Mouse (Mus musculus): ENCODE data around the gene Rnf115. TPM values are rescaled to one million over a fixed set of nuclear protein-coding genes. Genes with fewer than 3 reads are reported as not detected.
A peak's percentile ranks its signal among the peaks of the same experiment; 100 is the strongest.

Rnf115 gene
- polyA plus RNA-seq, 1 experiment from 2014 or later: 46.1 TPM

- Histone ChIP-seq H3K9me3 (no peaks in the 10 kb centered on the region), H3K27ac (no peak overlapping the region), H3K4me3 (replicated peaks) (no peak overlapping the region), H3K4me1 (replicated peaks) (no peaks in the 10 kb centered on the region), H3K4me2 (replicated peaks) (no peak overlapping the region), H3K36me3 (no peaks in the 10 kb centered on the region), H3K9ac (no peak overlapping the region), H3K27me3 (replicated peaks) (no peaks in the 10 kb centered on the region)
- WGBS: 39% methylated on average over 1 of the region's 1 CpGs
- ATAC-seq: no peak
Observed at GRCm38 (mm10) chr3:96746829-96747228, 19.4 kb downstream of the Rnf115 start.

DNA sequence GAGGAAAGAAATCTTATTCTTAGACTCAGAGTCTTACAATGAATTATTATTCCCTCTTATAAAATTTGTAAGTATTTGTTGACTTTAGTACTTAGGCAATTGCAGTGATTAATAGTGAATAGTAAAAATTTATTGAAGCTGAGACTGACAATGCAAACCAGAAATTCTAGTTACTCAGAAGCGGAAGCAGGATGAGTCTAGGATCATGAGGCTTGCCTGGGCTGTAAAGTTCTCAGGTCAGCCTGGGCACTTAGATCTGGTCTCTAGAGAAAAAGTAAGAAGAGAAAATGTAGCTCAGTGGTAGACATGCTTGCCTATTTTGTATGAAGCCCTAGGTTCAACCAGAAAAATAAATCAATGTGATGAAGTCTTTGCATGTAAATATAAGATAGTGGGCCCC, 28.5 kb downstream of the Rnf115 start:
- H3K4me1 ChIP-seq (replicated peaks): no peaks in the 10 kb centered on the region
- peak; percentile 58 for ATAC-seq
- 67% methylated on average over 1 of the region's 1 CpGs for WGBS
- H3K4me2 ChIP-seq (replicated peaks): no peak overlapping the region
- no peaks in the 10 kb centered on the region; the same call in 1 of the 2 replicates for H3K36me3 ChIP-seq
- H3K9ac ChIP-seq: no peak overlapping the region
- H3K9me3 ChIP-seq: no peaks in the 10 kb centered on the region
- no peak overlapping the region for H3K27ac ChIP-seq
- no peaks in the 10 kb centered on the region for H3K27me3 ChIP-seq (replicated peaks)
- H3K4me3 ChIP-seq (replicated peaks): no peak overlapping the region

DNA sequence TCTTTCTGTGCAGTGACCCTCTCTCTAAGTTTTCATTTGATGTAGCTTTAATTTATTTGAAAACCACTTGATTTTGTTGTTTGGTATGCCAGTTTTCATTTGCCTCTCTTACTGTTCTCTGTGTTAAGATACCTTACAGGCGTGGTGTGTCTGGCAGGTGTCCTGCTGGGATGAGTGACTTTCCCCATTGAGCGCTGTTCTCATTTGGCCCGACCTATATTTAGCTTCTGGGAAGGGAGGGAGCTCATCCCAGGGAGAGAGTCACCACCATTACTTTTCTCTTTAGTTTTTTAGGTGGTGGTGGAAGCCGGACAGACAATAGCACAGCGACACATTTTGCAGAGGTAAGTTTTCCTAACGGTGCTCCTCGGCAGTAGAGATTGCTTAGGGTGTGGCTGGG, 30.2 kb downstream of the Rnf115 start:
- Histone ChIP-seq H3K4me3 (replicated peaks) (no peak overlapping the region), H3K9me3 (no peaks in the 10 kb centered on the region), H3K27me3 (replicated peaks) (no peaks in the 10 kb centered on the region), H3K36me3 (no peaks in the 10 kb centered on the region; the same call in 1 of the 2 replicates), H3K4me2 (replicated peaks) (no peak overlapping the region), H3K27ac (no peak overlapping the region), H3K4me1 (replicated peaks) (no peaks in the 10 kb centered on the region), H3K9ac (no peak overlapping the region)
- ATAC-seq: no peak
- 67% methylated on average over 7 of the region's 7 CpGs for WGBS

- H3K27me3 ChIP-seq (replicated peaks): no peaks in the 10 kb centered on the region
Observed at GRCm38 (mm10) chr3:96759695-96760094, 32.2 kb downstream of the Rnf115 start.

DNA sequence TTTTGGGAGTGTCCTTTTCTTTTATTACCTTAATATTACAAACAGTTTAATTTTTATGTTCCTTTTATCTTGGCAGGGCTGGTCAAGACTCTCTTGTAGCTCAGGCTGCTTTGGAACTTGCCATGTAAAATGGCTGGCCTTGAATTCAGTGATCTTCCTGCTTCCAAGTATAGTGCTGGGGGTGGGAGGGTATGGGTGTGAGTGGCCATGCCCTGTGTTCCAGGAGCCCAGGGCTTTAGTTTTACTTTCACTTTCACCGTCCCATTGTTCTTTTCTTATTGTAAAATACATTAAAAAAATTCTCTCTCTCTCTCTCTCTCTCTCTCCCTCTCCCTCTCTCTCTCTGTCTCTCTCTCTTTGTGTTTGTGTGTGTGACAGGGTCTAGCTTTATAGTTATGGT, 37.1 kb downstream of the Rnf115 start:
- Histone ChIP-seq H3K4me3 (replicated peaks) (no peak overlapping the region), H3K27me3 (replicated peaks) (no peaks in the 10 kb centered on the region), H3K9me3 (no peaks in the 10 kb centered on the region), H3K9ac (no peak overlapping the region), H3K4me2 (replicated peaks) (no peak overlapping the region), H3K36me3 (no peaks in the 10 kb centered on the region), H3K4me1 (replicated peaks) (no peaks in the 10 kb centered on the region), H3K27ac (no peak overlapping the region)
- no peak for ATAC-seq
- WGBS: 77% methylated on average over 1 of the region's 1 CpGs

More at GRCm38 (mm10) chr3:96759695-96760094, 32.2 kb downstream of the Rnf115 start:
- Histone ChIP-seq H3K9ac (no peak overlapping the region), H3K4me2 (replicated peaks) (no peak overlapping the region), H3K4me3 (replicated peaks) (no peak overlapping the region), H3K9me3 (no peaks in the 10 kb centered on the region), H3K27ac (no peak overlapping the region), H3K4me1 (replicated peaks) (no peaks in the 10 kb centered on the region), H3K36me3 (no peaks in the 10 kb centered on the region; the same call in 1 of the 2 replicates)
- ATAC-seq: no peak
- WGBS: 89% methylated on average over 4 of the region's 4 CpGs

DNA sequence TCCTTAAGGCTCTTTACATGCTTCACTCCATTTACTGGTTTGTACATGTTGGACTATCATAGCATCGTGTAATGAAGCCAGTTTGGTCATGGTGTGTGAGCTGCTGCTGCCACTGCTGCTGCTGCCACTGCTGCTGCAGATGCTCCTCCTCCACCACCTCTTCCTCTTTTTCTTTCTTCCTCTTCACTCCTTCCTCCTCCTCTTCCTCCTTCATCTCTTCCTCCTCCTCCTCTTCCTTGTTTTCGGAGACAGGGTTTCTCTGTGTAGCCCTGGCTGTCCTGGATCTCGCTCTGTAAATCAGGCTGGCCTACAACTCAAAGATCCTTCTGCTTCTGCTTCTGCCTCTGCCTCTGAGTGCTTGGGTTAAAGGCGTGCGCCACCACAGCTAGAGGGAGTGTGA, 42.5 kb downstream of the Rnf115 start:
- no peak for ATAC-seq
- Histone ChIP-seq H3K4me1 (replicated peaks) (no peaks in the 10 kb centered on the region), H3K36me3 (no peaks in the 10 kb centered on the region), H3K9ac (no peak overlapping the region), H3K4me2 (replicated peaks) (no peak overlapping the region), H3K27ac (no peak overlapping the region), H3K27me3 (replicated peaks) (no peaks in the 10 kb centered on the region), H3K9me3 (no peaks in the 10 kb centered on the region), H3K4me3 (replicated peaks) (no peak overlapping the region)
- 90% methylated on average over 5 of the region's 5 CpGs for WGBS

DNA sequence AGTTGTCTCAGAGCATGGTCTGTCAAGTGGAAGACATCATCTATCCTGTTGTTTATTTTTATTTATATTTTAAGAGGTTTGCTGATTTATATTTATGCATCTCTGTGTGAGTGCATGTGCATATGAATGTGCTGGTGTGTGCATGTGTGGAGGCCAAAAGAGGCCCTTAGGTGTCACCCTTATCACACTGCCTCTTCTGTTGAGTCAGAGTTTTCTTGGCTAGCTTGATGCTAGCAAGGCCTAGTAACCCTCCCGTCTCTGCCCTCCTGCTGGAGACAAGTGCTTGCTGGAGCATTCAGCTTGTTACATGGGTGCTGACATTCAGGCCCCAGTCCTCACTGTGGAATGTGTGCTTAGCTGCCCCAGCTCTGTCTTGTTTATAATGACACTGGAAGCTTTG, 45.5 kb downstream of the Rnf115 start:
- Histone ChIP-seq H3K9me3 (no peaks in the 10 kb centered on the region), H3K4me3 (replicated peaks) (no peak overlapping the region), H3K36me3 (no peaks in the 10 kb centered on the region), H3K4me1 (replicated peaks) (no peaks in the 10 kb centered on the region), H3K9ac (no peak overlapping the region), H3K4me2 (replicated peaks) (no peak overlapping the region), H3K27ac (no peak overlapping the region), H3K27me3 (replicated peaks) (no peaks in the 10 kb centered on the region)
- ATAC-seq: no peak
- 34% methylated on average over 1 of the region's 1 CpGs for WGBS

DNA sequence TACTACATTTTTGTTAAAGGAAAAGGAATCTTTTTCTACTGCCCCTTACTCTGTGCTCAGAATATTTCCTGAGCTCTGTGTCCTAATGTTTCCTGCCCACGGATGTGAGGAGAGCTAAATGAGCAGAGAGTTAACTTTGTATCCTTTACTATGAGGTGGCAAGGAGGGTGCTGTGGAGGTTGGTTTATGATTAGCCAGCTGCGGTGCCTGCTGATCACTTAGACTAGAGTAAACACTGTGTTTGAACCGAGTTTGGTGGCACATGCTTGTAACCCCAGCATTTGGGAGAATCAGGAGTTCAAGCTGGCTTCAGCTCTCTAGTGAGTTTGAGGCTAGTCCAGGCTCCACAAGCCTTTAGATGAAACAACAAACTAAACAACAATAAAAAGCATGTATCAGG, 49.7 kb downstream of the Rnf115 start:
- Histone ChIP-seq H3K36me3 (no peaks in the 10 kb centered on the region), H3K27me3 (replicated peaks) (no peaks in the 10 kb centered on the region), H3K4me3 (replicated peaks) (no peak overlapping the region), H3K9ac (no peak overlapping the region), H3K4me2 (replicated peaks) (no peak overlapping the region), H3K9me3 (no peaks in the 10 kb centered on the region), H3K27ac (no peak overlapping the region), H3K4me1 (replicated peaks) (no peaks in the 10 kb centered on the region)
- 48% methylated on average over 3 of the region's 3 CpGs for WGBS
- ATAC-seq: 0 out of 2 replicates have a peak, but pooled peaks have one; percentile 45

DNA sequence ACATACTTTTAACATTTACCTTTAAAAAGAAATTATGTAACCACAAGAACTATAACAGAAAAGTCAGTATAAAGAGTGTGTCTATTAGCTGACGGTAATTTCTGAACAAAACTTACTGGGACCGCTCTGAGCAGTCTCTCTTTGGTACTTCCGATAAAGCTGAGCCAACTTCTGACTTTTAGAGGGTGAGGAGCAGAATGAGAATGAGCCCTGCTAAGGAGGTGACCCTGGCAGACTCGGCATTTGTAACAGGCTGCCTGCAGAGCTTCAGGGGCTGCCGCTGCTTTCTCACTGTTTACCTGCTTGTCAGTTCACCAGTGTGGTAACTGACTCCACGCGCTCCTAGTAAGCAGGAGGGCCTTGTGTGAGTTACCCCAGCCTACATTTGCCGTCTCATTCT, 54.8 kb downstream of the Rnf115 start:
- H3K27ac ChIP-seq: no peak overlapping the region
- no peaks in the 10 kb centered on the region for H3K27me3 ChIP-seq (replicated peaks)
- no peak overlapping the region for H3K4me3 ChIP-seq (replicated peaks)
- no peak overlapping the region for H3K9ac ChIP-seq
- no peak overlapping the region for H3K4me2 ChIP-seq (replicated peaks)
- no peaks in the 10 kb centered on the region for H3K4me1 ChIP-seq (replicated peaks)
- no peak for ATAC-seq
- H3K9me3 ChIP-seq: no peaks in the 10 kb centered on the region
- 62% methylated on average over 8 of the region's 8 CpGs for WGBS
- H3K36me3 ChIP-seq: no peaks in the 10 kb centered on the region

- 97% methylated on average over 1 of the region's 1 CpGs for WGBS
- H3K27me3 ChIP-seq (replicated peaks): no peaks in the 10 kb centered on the region
- H3K27ac ChIP-seq: no peak overlapping the region
- no peak for ATAC-seq
- H3K9ac ChIP-seq: no peak overlapping the region
- H3K4me3 ChIP-seq (replicated peaks): no peak overlapping the region
- no peaks in the 10 kb centered on the region for H3K4me1 ChIP-seq (replicated peaks)
- no peaks in the 10 kb centered on the region for H3K9me3 ChIP-seq
- H3K4me2 ChIP-seq (replicated peaks): no peak overlapping the region
- no peaks in the 10 kb centered on the region for H3K36me3 ChIP-seq
Observed at GRCm38 (mm10) chr3:96787784-96788183, 60.3 kb downstream of the Rnf115 start.

DNA sequence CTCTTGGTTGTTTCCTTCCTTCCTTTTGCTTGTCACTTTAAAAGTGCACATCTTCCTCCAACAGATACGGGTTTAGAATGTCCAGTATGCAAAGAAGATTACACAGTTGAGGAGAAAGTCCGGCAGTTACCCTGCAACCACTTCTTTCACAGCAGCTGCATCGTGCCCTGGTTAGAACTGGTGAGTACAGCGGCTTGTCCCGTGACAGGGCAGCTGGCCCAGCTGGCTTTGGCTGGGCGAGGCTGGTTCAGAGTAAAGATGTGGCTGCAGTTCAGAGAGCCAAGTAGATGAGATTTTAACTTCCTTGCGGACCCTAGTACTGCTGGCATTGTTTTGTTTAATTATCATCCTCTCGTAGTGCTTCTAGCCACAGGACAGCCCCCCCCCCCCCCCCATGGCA, 61.0 kb downstream of the Rnf115 start:
- Histone ChIP-seq H3K36me3 (no peaks in the 10 kb centered on the region), H3K9ac (no peak overlapping the region), H3K27me3 (replicated peaks) (no peaks in the 10 kb centered on the region), H3K4me3 (replicated peaks) (no peak overlapping the region), H3K4me1 (replicated peaks) (no peaks in the 10 kb centered on the region), H3K9me3 (no peaks in the 10 kb centered on the region), H3K4me2 (replicated peaks) (no peak overlapping the region), H3K27ac (no peak overlapping the region)
- 83% methylated on average over 8 of the region's 8 CpGs for WGBS
- ATAC-seq: no peak

DNA sequence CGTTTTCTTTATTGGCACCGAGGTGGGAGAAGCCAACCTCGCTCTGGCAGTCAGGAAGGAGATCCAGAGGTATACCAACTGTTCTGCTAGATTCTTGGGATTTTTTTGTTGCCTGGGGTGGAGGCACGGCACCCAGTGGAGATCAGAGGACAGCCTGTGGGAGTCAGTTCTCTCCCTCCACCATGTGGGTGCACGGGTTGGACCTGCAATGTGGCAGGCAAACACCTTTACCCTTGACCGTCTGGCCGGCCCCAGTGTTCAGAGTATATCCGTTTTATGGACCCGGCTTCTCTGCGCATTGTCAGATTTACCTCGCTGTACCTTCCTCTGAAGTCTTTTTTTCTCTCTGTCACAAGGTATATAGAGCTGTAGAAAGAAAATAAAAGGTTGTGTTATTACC, 72.8 kb downstream of the Rnf115 start:
- no peak overlapping the region for H3K27ac ChIP-seq
- 58% methylated on average over 11 of the region's 11 CpGs for WGBS
- no peak overlapping the region for H3K9ac ChIP-seq
- no peaks in the 10 kb centered on the region for H3K9me3 ChIP-seq
- H3K4me2 ChIP-seq (replicated peaks): no peak overlapping the region
- peak; percentile 59 for ATAC-seq
- no peaks in the 10 kb centered on the region for H3K27me3 ChIP-seq (replicated peaks)
- no peaks in the 10 kb centered on the region for H3K4me1 ChIP-seq (replicated peaks)
- H3K4me3 ChIP-seq (replicated peaks): no peak overlapping the region
- no peaks in the 10 kb centered on the region; the same call in 1 of the 2 replicates for H3K36me3 ChIP-seq

- no peak overlapping the region for H3K27ac ChIP-seq
- no peak overlapping the region for H3K9ac ChIP-seq
- ATAC-seq: no peak
- no peaks in the 10 kb centered on the region for H3K9me3 ChIP-seq
- H3K27me3 ChIP-seq (replicated peaks): no peaks in the 10 kb centered on the region
- no peaks in the 10 kb centered on the region for H3K4me1 ChIP-seq (replicated peaks)
- no peaks in the 10 kb centered on the region for H3K36me3 ChIP-seq
- H3K4me2 ChIP-seq (replicated peaks): no peak overlapping the region
- H3K4me3 ChIP-seq (replicated peaks): no peak overlapping the region
- WGBS: 37% methylated on average over 1 of the region's 1 CpGs
Observed at GRCm38 (mm10) chr3:96802214-96802613, 74.8 kb downstream of the Rnf115 start.

Measured in intestine, embryonic 15.5 days (tissue).